ENCODE assay signal across 25 mouse cellular contexts in genomic region chr1:170294786-170295570, GRCm38 (mm10). TPM values are rescaled to one million over a fixed set of nuclear protein-coding genes. Genes with fewer than 3 reads are reported as not detected.
DNase-seq lines count a peak whose midpoint lies in the region; ATAC-seq and TF ChIP-seq lines count a peak whose summit lies in the region.
"Had no signal": no experiment of that assay in that cellular context is flagged by ENCODE, and none has a peak within 500 bp of the region (broad histone marks: within the 10 kb centered on the region; RNA-seq: fewer than 3 reads in every experiment).

No protein-coding gene starts in this region.

- no peaks in the 10 kb centered on the region for H3K9me3 ChIP-seq in hindbrain, embryonic 11.5 days (ENCODE audit: control insufficient read depth, low read length)
- H3K9me3 ChIP-seq in hindbrain, embryonic 12.5 days (replicated peaks) = no peaks in the 10 kb centered on the region
- H3K9me3 ChIP-seq in midbrain, embryonic 10.5 days (replicated peaks) = no peaks in the 10 kb centered on the region
- no peaks in the 10 kb centered on the region; the same call in 1 of the 2 replicates for H3K9me3 ChIP-seq in midbrain, embryonic 16.5 days (replicated peaks; ENCODE audit: control insufficient read depth, low read length, poor library complexity, severe bottlenecking)
- H3K9me3 ChIP-seq: hindbrain, embryonic 13.5 days; limb, embryonic 15.5 days had no signal

- no peak for TF ChIP-seq CTCF in brain, embryonic 14.5 days (IDR thresholded peaks at IDR 0.05; ENCODE audit: borderline replicate concordance, extremely low read depth, insufficient read depth, insufficient read length)

- no peaks in the 10 kb centered on the region for H3K4me1 ChIP-seq in hindbrain, embryonic 11.5 days (replicated peaks; ENCODE audit: control insufficient read depth, insufficient read depth, low read length)
- no peaks in the 10 kb centered on the region for H3K4me1 ChIP-seq in hindbrain, embryonic 12.5 days
- H3K4me1 ChIP-seq in midbrain, embryonic 10.5 days = peaks cover 22% of the 10 kb centered on the region
- no peaks in the 10 kb centered on the region for H3K4me1 ChIP-seq in midbrain, embryonic 16.5 days (ENCODE audit: control insufficient read depth, insufficient read depth, low read length)
- H3K4me1 ChIP-seq: limb, embryonic 15.5 days had no signal

- no peaks in the 10 kb centered on the region for H3K36me3 ChIP-seq in hindbrain, embryonic 11.5 days (ENCODE audit: control insufficient read depth, insufficient read depth, low read length)
- no peaks in the 10 kb centered on the region for H3K36me3 ChIP-seq in hindbrain, embryonic 12.5 days
- H3K36me3 ChIP-seq in midbrain, embryonic 10.5 days = no peaks in the 10 kb centered on the region
- H3K36me3 ChIP-seq in midbrain, embryonic 16.5 days (ENCODE audit: control insufficient read depth, insufficient read depth, low read length) = no peaks in the 10 kb centered on the region
- H3K36me3 ChIP-seq: limb, embryonic 15.5 days had no signal

- H3K9ac ChIP-seq in hindbrain, embryonic 11.5 days (ENCODE audit: low read depth, low read length) = no peak overlapping the region
- H3K9ac ChIP-seq in hindbrain, embryonic 12.5 days = no peak overlapping the region
- no peak overlapping the region for H3K9ac ChIP-seq in midbrain, embryonic 16.5 days (ENCODE audit: low read depth, low read length)
- H3K9ac ChIP-seq: hindbrain, embryonic 13.5 days; limb, embryonic 15.5 days had no signal

- 72% methylated on average over 15 of the region's 15 CpGs for WGBS in hindbrain, embryonic 11.5 days
- WGBS in hindbrain, embryonic 12.5 days = 73% methylated on average over 15 of the region's 15 CpGs
- WGBS in midbrain, embryonic 10.5 days = 69% methylated on average over 15 of the region's 15 CpGs
- 58% methylated on average over 15 of the region's 15 CpGs for WGBS in midbrain, embryonic 16.5 days

- H3K27ac ChIP-seq in hindbrain, embryonic 11.5 days (ENCODE audit: low read depth, low read length) = no peak overlapping the region
- H3K27ac ChIP-seq in hindbrain, embryonic 12.5 days = no peak overlapping the region
- H3K27ac ChIP-seq in midbrain, embryonic 10.5 days (replicated peaks) = peak overlapping the region; percentile 70
- H3K27ac ChIP-seq in midbrain, embryonic 16.5 days (ENCODE audit: low read length) = no peak overlapping the region
- H3K27ac ChIP-seq: hindbrain, embryonic 13.5 days; kidney, postnatal 0 days; limb, embryonic 15.5 days; stomach, postnatal 0 days had no signal

- H3K4me3 ChIP-seq in hindbrain, embryonic 11.5 days (ENCODE audit: low read depth, low read length) = no peak overlapping the region
- no peak overlapping the region for H3K4me3 ChIP-seq in hindbrain, embryonic 12.5 days
- no peak overlapping the region for H3K4me3 ChIP-seq in midbrain, embryonic 10.5 days
- no peak overlapping the region for H3K4me3 ChIP-seq in midbrain, embryonic 16.5 days (ENCODE audit: low read depth, low read length)
- H3K4me3 ChIP-seq: hindbrain, embryonic 13.5 days; limb, embryonic 15.5 days had no signal

- no peak overlapping the region for H3K4me2 ChIP-seq in hindbrain, embryonic 11.5 days (replicated peaks; ENCODE audit: low read depth, low read length)
- H3K4me2 ChIP-seq in hindbrain, embryonic 12.5 days (replicated peaks) = no peak overlapping the region
- H3K4me2 ChIP-seq in midbrain, embryonic 16.5 days (ENCODE audit: low read length) = no peak overlapping the region
- H3K4me2 ChIP-seq: heart, embryonic 11.5 days; hindbrain, embryonic 13.5 days; limb, embryonic 15.5 days had no signal

- no peak for TF ChIP-seq POLR2A in brain, embryonic 14.5 days (IDR thresholded peaks at IDR 0.05; ENCODE audit: borderline replicate concordance, extremely low read depth, insufficient read depth, insufficient read length, poor library complexity, severe bottlenecking)

- no peaks in the 10 kb centered on the region for H3K27me3 ChIP-seq in hindbrain, embryonic 11.5 days (ENCODE audit: control insufficient read depth, insufficient read depth, low read length)
- no peaks in the 10 kb centered on the region for H3K27me3 ChIP-seq in hindbrain, embryonic 12.5 days
- H3K27me3 ChIP-seq in midbrain, embryonic 10.5 days (ENCODE audit: low read depth, poor library complexity, severe bottlenecking) = no peaks in the 10 kb centered on the region
- H3K27me3 ChIP-seq in midbrain, embryonic 16.5 days (ENCODE audit: control insufficient read depth, insufficient read depth, low read depth, low read length) = no peaks in the 10 kb centered on the region
- H3K27me3 ChIP-seq: hindbrain, embryonic 13.5 days; limb, embryonic 15.5 days had no signal

- no peak for ATAC-seq in hindbrain, embryonic 11.5 days (ENCODE audit: low FRiP score)
- no peak for ATAC-seq in hindbrain, embryonic 12.5 days (ENCODE audit: low FRiP score)
- ATAC-seq in midbrain, embryonic 16.5 days = no peak
- ATAC-seq: inflammation-experienced regulatory T-cells, adult 6 months had no signal

- peak; percentile 5 for DNase-seq in hindbrain, embryonic 11.5 days (ENCODE audit: low spot score)
- DNase-seq in midbrain, embryonic 10.5 days (ENCODE audit: low spot score) = no peak
- DNase-seq in brain, adult 2 months (ENCODE audit: low read depth, low spot score) = peak; percentile 42
- peak; percentile 17 for DNase-seq in brain, embryonic 14.5 days (ENCODE audit: low read depth)
- DNase-seq in cerebellum, adult 18-20 months = no peak
- DNase-seq: adrenal gland, adult 2 months; cerebellum, adult 8-10 months; cerebellum, postnatal 36 days; kidney, adult 2 months; lung, postnatal 4 days; thymus, adult 2 months; thymus, postnatal 4 days had no signal

RNA-seq across cellular contexts. Expression of gene Gm7694, which starts 11.2 kb away (rescaled TPM):
- 1.4 and 2.4 TPM in 2 replicates for polyA plus RNA-seq in hindbrain, embryonic 11.5 days (2014; fragmentation: Nextera tagmentation; extraction: Ambion mirVana)
- 3.5 and 3.8 TPM in 2 replicates for polyA plus RNA-seq in hindbrain, embryonic 12.5 days (2016; fragmentation: Nextera tagmentation; extraction: Ambion mirVana)
- 2.7 and 3.1 TPM in 2 replicates for polyA plus RNA-seq in midbrain, embryonic 10.5 days (2016; fragmentation: Nextera tagmentation; extraction: Ambion mirVana)
- 1.5 and 1.7 TPM in 2 replicates for polyA plus RNA-seq in midbrain, embryonic 16.5 days (2015; fragmentation: Nextera tagmentation; extraction: Ambion mirVana)
- 6.5 and 7.7 TPM in 2 replicates for polyA plus RNA-seq in brain, embryonic 14.5 days (2012; rRNA removed)
- polyA plus RNA-seq: inflammation-experienced regulatory T-cells, adult 6 months had no signal

RNA-seq across cellular contexts. Expression of gene Spata46, which starts 13.6 kb away (rescaled TPM):
- polyA plus RNA-seq in hindbrain, embryonic 11.5 days (2014; fragmentation: Nextera tagmentation; extraction: Ambion mirVana) = 1.4 and 1.9 TPM in 2 replicates
- 0.95 and 1.1 TPM in 2 replicates for polyA plus RNA-seq in hindbrain, embryonic 12.5 days (2016; fragmentation: Nextera tagmentation; extraction: Ambion mirVana)
- polyA plus RNA-seq in midbrain, embryonic 10.5 days (2016; fragmentation: Nextera tagmentation; extraction: Ambion mirVana) = 0.84 and 1.4 TPM in 2 replicates
- 0.76 and 0.90 TPM in 2 replicates for polyA plus RNA-seq in midbrain, embryonic 16.5 days (2015; fragmentation: Nextera tagmentation; extraction: Ambion mirVana)
- polyA plus RNA-seq in brain, embryonic 14.5 days (2012; rRNA removed) = not detected in 2 replicates
- polyA plus RNA-seq: adrenal gland, adult 2 months; C2C12; inflammation-experienced regulatory T-cells, adult 6 months; large intestine, adult 2 months had no signal

RNA-seq across cellular contexts. Expression of gene Sh2d1b1, which starts 17.9 kb away (rescaled TPM):
- 0.08 TPM in 1 of 2 replicates, not detected in the other for polyA plus RNA-seq in hindbrain, embryonic 11.5 days (2014; fragmentation: Nextera tagmentation; extraction: Ambion mirVana)
- not detected in 2 replicates for polyA plus RNA-seq in hindbrain, embryonic 12.5 days (2016; fragmentation: Nextera tagmentation; extraction: Ambion mirVana)
- not detected in 2 replicates for polyA plus RNA-seq in midbrain, embryonic 10.5 days (2016; fragmentation: Nextera tagmentation; extraction: Ambion mirVana)
- polyA plus RNA-seq in midbrain, embryonic 16.5 days (2015; fragmentation: Nextera tagmentation; extraction: Ambion mirVana) = not detected in 2 replicates
- 0.10 TPM in 1 of 2 replicates, not detected in the other for polyA plus RNA-seq in brain, embryonic 14.5 days (2012; rRNA removed)
- polyA plus RNA-seq: embryonic facial prominence, embryonic 11.5 days; forebrain, embryonic 11.5 days; hindbrain, embryonic 13.5 days; inflammation-experienced regulatory T-cells, adult 6 months; neural tube, embryonic 14.5 days had no signal

Comparison
In these comparisons a context has a peak if more than half of its experiments do, and no peak if none do; other contexts are left out.
1. DNase-seq: peak in hindbrain, embryonic 11.5 days (single experiment), brain, adult 2 months (single experiment) and brain, embryonic 14.5 days (single experiment); none in midbrain, embryonic 10.5 days (single experiment) and cerebellum, adult 18-20 months (0 of 2).